Mouse (Mus musculus) regulatory T cell (primary cell): ENCODE measurements at regions not wholly inside any gene's neighbourhood (a gene's known extent, or its start where the extent isn't known, plus 50 kb on each side); places are given as distances from the start of the nearest gene placed in this dataset.

Experiments
- in situ Hi-C: fragments of 300-600 bp; cut with MboI, MseI; formaldehyde crosslinking; loops from one replicate; pipeline ENCODE4 v1.15.1; 2025; ENCODE audit warnings: high pct_unique_total_duplicates

GRCm38 (mm10) chr15:52783940-52784339 lies 1100.8 kb upstream of the Gm7489 start:
- in situ Hi-C loops: loop anchor here (10.0 kb wide), 2 partner anchors 59 to 581 kb away; no protein-coding TSS in a partner anchor

- in situ Hi-C loops: loop anchor here (5.0 to 10.0 kb wide), 3 partner anchors 38 to 580 kb away; no protein-coding TSS in a partner anchor
These were observed 1099.5 kb upstream of the Gm7489 start for GRCm38 (mm10) chr15:52785196-52785595.

- in situ Hi-C loops: loop anchor here (5.0 to 10.0 kb wide), 3 partner anchors 39 to 579 kb away; no protein-coding TSS in a partner anchor
These were observed 1098.7 kb upstream of the Gm7489 start for GRCm38 (mm10) chr15:52785976-52786375.

GRCm38 (mm10) chr15:52805479-52806199 lies 1079.1 kb upstream of the Gm7489 start:
- in situ Hi-C loops: no loop called here

- in situ Hi-C loops: no loop called here
These were observed 1076.1 kb upstream of the Gm7489 start for GRCm38 (mm10) chr15:52808622-52809021.

GRCm38 (mm10) chr15:52820796-52821195 lies 1063.9 kb upstream of the Gm7489 start:
- in situ Hi-C loops: no loop called here

GRCm38 (mm10) chr15:52836896-52837295 lies 1047.8 kb upstream of the Gm7489 start:
- in situ Hi-C loops: no loop called here

- in situ Hi-C loops: no loop called here
These were observed 1036.6 kb upstream of the Gm7489 start for GRCm38 (mm10) chr15:52848132-52848531.

- in situ Hi-C loops: no loop called here
These were observed 1026.0 kb upstream of the Gm7489 start for GRCm38 (mm10) chr15:52858682-52859081.

GRCm38 (mm10) chr15:52863494-52863893 lies 1021.2 kb upstream of the Gm7489 start:
- in situ Hi-C loops: no loop called here

GRCm38 (mm10) chr15:52892244-52892950 lies 992.3 kb upstream of the Gm7489 start:
- in situ Hi-C loops: loop anchor here (10.0 kb wide), 1 partner anchor 318 kb away; no protein-coding TSS in a partner anchor

- in situ Hi-C loops: loop anchor here (10.0 kb wide), 1 partner anchor 323 kb away; no protein-coding TSS in a partner anchor
These were observed 986.6 kb upstream of the Gm7489 start for GRCm38 (mm10) chr15:52898107-52898506.

GRCm38 (mm10) chr15:52899403-52899802 lies 985.3 kb upstream of the Gm7489 start:
- in situ Hi-C loops: loop anchor here (10.0 kb wide), 1 partner anchor 325 kb away; no protein-coding TSS in a partner anchor

- in situ Hi-C loops: loop anchor here (10.0 kb wide), 1 partner anchor 325 kb away; no protein-coding TSS in a partner anchor
These were observed 984.9 kb upstream of the Gm7489 start for GRCm38 (mm10) chr15:52899822-52900221.

- in situ Hi-C loops: no loop called here
These were observed 979.5 kb upstream of the Gm7489 start for GRCm38 (mm10) chr15:52905231-52905630.

- in situ Hi-C loops: no loop called here
These were observed 977.5 kb upstream of the Gm7489 start for GRCm38 (mm10) chr15:52907217-52907616.

GRCm38 (mm10) chr15:52922277-52922676 lies 962.4 kb upstream of the Gm7489 start:
- in situ Hi-C loops: no loop called here

- in situ Hi-C loops: no loop called here
These were observed 956.3 kb upstream of the Gm7489 start for GRCm38 (mm10) chr15:52928408-52928807.

GRCm38 (mm10) chr15:52937138-52937537 lies 947.6 kb upstream of the Gm7489 start:
- in situ Hi-C loops: no loop called here

- in situ Hi-C loops: no loop called here
These were observed 940.1 kb upstream of the Gm7489 start for GRCm38 (mm10) chr15:52944592-52944991.

GRCm38 (mm10) chr15:52948196-52948595 lies 936.5 kb upstream of the Gm7489 start:
- in situ Hi-C loops: no loop called here

GRCm38 (mm10) chr15:52953480-52953879 lies 931.2 kb upstream of the Gm7489 start:
- in situ Hi-C loops: no loop called here
